Mouse (Mus musculus): ENCODE data around the gene Zbtb9. TPM values are rescaled to one million over a fixed set of nuclear protein-coding genes. Genes with fewer than 3 reads are reported as not detected.

Gene Zbtb9
- polyA plus RNA-seq, 1 experiment from 2014 or later, result 6.3 TPM

- H3K4me1 ChIP-seq (replicated peaks), result peaks cover 59% of the 10 kb centered on the region
- 45% methylated on average over 16 of the region's 16 CpGs for WGBS (ENCODE audit: insufficient replicate concordance)
- no peak for DNase-seq
Observed at GRCm38 (mm10) chr17:26937883-26938695, 34.9 kb upstream of the Zbtb9 start.

DNA sequence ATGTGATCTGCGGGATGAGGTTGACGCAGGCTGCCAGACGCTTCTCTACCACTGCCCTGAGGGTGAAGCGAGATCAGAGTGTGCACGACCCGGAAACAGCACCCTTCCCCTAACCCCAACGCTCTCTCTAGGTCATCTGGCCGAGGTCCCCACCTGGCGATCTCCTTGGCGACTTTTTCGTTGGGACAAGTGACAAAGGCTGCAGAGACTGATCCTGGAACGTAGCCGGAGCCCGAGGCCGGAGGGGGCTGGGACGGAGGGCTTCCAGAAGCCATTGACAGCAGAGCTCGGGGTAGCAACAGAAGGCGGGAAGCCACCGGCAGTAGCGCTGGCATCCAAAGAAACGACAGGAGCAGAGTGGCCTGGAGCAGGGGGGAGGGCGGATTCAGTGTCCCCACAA lies 34.2 kb upstream of the Zbtb9 start:
- no peak for ATAC-seq (ENCODE audit: low read depth)
- Histone ChIP-seq H3K4me3 (replicated peaks) (peak overlapping the region; percentile 78), H3K27ac (peak overlapping the region; percentile 88), H3K4me2 (peak overlapping the region; percentile 97), H3K27me3 (no peaks in the 10 kb centered on the region), H3K9me3 (replicated peaks) (no peaks in the 10 kb centered on the region), H3K9ac (peak overlapping the region; percentile 85), H3K4me1 (replicated peaks) (peaks cover 53% of the 10 kb centered on the region), H3K36me3 (peaks cover 41% of the 10 kb centered on the region)
- no peak for DNase-seq
- WGBS (ENCODE audit: insufficient replicate concordance), result under 1% methylated on average over 22 of the region's 22 CpGs

More at GRCm38 (mm10) chr17:26937883-26938695, 34.9 kb upstream of the Zbtb9 start:
- no peak for ATAC-seq (ENCODE audit: low read depth)
- peak overlapping the region; percentile 97 for H3K4me2 ChIP-seq
- no peaks in the 10 kb centered on the region for H3K9me3 ChIP-seq (replicated peaks)
- peaks cover 41% of the 10 kb centered on the region for H3K36me3 ChIP-seq
- peak overlapping the region; percentile 85 for H3K9ac ChIP-seq
- H3K4me3 ChIP-seq (replicated peaks), result peak overlapping the region; percentile 78
- H3K27ac ChIP-seq, result peak overlapping the region; percentile 88
- H3K27me3 ChIP-seq, result no peaks in the 10 kb centered on the region

GRCm38 (mm10) chr17:26939178-26939972 lies 33.6 kb upstream of the Zbtb9 start, which contains the start of gene Cuta:
Gene Cuta, minus strand, starts transcription at chr17:26939569.
- peak; percentile 89 for ATAC-seq (ENCODE audit: low read depth)
- peak within 1 kb of the TSS; percentile 97 for H3K4me2 ChIP-seq
- under 1% methylated on average over 70 of the region's 70 CpGs for WGBS (ENCODE audit: insufficient replicate concordance)
- H3K27ac ChIP-seq, result peak within 1 kb of the TSS; percentile 95
- H3K27me3 ChIP-seq, result peaks cover 2% of the 10 kb centered on the region; the same call in 1 of the 2 replicates
- H3K4me1 ChIP-seq (replicated peaks), result peaks cover 46% of the 10 kb centered on the region
- peak; percentile 100 for DNase-seq
- H3K9me3 ChIP-seq (replicated peaks), result no peaks in the 10 kb centered on the region
- peak within 1 kb of the TSS; percentile 93 for H3K9ac ChIP-seq
- peak within 1 kb of the TSS; percentile 78 for H3K4me3 ChIP-seq (replicated peaks)
- H3K36me3 ChIP-seq, result peaks cover 37% of the 10 kb centered on the region

GRCm38 (mm10) chr17:26939973-26940300 lies 33.0 kb upstream of the Zbtb9 start:
- peaks cover 43% of the 10 kb centered on the region for H3K4me1 ChIP-seq (replicated peaks)
- peak overlapping the region; percentile 97 for H3K4me2 ChIP-seq
- WGBS (ENCODE audit: insufficient replicate concordance), result 7% methylated on average over 3 of the region's 3 CpGs
- ATAC-seq (ENCODE audit: low read depth) (no peak), DNase-seq (no peak)
- H3K9me3 ChIP-seq (replicated peaks), result no peaks in the 10 kb centered on the region
- peaks cover 32% of the 10 kb centered on the region for H3K36me3 ChIP-seq
- H3K27ac ChIP-seq, result peak overlapping the region; percentile 95
- peak overlapping the region; percentile 69 for H3K4me3 ChIP-seq (replicated peaks)
- H3K27me3 ChIP-seq, result peaks cover 5% of the 10 kb centered on the region; the same call in 1 of the 2 replicates
- H3K9ac ChIP-seq, result peak overlapping the region; percentile 93

DNA sequence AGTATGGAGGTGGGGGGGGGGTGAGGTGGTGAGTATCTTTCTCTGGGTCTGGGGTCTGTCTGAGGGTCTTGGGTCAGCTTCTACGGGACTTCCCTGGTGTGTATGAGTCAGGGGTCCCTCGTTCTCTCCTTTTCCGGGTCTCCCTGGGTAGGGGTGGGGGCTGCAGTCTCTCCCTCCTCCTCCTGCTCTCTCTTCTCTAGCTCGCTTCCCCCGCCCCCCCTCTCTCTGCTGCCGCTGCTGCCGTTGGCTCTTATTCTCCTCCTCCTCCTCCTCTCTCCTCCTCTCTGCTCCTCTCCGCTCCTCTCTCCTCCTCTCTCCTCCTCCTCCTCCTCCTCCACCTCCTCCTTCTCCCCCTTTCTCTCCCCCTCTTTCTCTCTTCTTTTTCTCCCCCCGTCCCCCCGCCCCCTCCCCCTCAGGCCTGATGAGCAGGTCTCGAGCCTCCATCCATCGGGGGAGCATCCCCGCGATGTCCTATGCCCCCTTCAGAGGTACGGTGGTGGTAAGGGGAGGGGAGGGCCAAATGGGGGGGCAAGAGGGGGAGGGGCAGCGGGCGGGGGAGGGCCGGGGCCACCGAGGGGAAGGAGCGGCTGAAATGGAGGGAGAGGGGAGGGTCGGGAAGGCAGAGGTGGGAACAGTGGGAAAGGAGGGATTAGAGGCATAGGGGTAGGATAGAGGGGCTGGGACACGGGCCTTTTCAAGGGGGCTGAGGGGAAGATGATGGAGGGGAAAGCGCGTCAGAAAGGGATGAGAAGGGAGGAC lies 31.8 kb upstream of the Zbtb9 start, which contains the start of gene Syngap1:
TSS of gene Syngap1 (plus strand) at position 223 of the 759 bp plus-strand sequence.
- Histone ChIP-seq H3K9ac (peak within 1 kb of the TSS; percentile 93), H3K4me2 (peak within 1 kb of the TSS; percentile 97), H3K36me3 (peaks cover 19% of the 10 kb centered on the region), H3K4me3 (replicated peaks) (peak within 1 kb of the TSS; percentile 69), H3K27ac (peak within 1 kb of the TSS; percentile 95), H3K4me1 (replicated peaks) (peaks cover 52% of the 10 kb centered on the region), H3K27me3 (peaks cover 5% of the 10 kb centered on the region; the same call in 1 of the 2 replicates), H3K9me3 (replicated peaks) (no peaks in the 10 kb centered on the region)
- ATAC-seq (ENCODE audit: low read depth) (no peak), DNase-seq (no peak)
- 5% methylated on average over 20 of the region's 24 CpGs for WGBS (ENCODE audit: insufficient replicate concordance)

GRCm38 (mm10) chr17:26941841-26942570 lies 31.0 kb upstream of the Zbtb9 start:
- Histone ChIP-seq H3K36me3 (peaks cover 11% of the 10 kb centered on the region), H3K27me3 (peaks cover 5% of the 10 kb centered on the region; the same call in 1 of the 2 replicates), H3K4me3 (replicated peaks) (peak overlapping the region; percentile 46), H3K4me1 (replicated peaks) (peaks cover 60% of the 10 kb centered on the region), H3K9ac (peak overlapping the region; percentile 59), H3K9me3 (replicated peaks) (no peaks in the 10 kb centered on the region), H3K4me2 (peak overlapping the region; percentile 97), H3K27ac (no peak overlapping the region)
- DNase-seq, result no peak
- 15% methylated on average over 4 of the region's 4 CpGs for WGBS (ENCODE audit: insufficient replicate concordance)
- no peak for ATAC-seq (ENCODE audit: low read depth)

- WGBS (ENCODE audit: insufficient replicate concordance), result 46% methylated on average over 13 of the region's 13 CpGs
- Histone ChIP-seq H3K9me3 (replicated peaks) (no peaks in the 10 kb centered on the region), H3K4me3 (replicated peaks) (peak overlapping the region; percentile 50), H3K4me2 (peak overlapping the region; percentile 80), H3K27ac (peak overlapping the region; percentile 21; the same call in 1 of the 2 replicates), H3K27me3 (peaks cover 23% of the 10 kb centered on the region), H3K4me1 (replicated peaks) (peaks cover 67% of the 10 kb centered on the region), H3K9ac (peak overlapping the region; percentile 73), H3K36me3 (no peaks in the 10 kb centered on the region)
- no peak for ATAC-seq (ENCODE audit: low read depth)
- no peak for DNase-seq
Observed at GRCm38 (mm10) chr17:26945824-26946495, 27.0 kb upstream of the Zbtb9 start.

DNA sequence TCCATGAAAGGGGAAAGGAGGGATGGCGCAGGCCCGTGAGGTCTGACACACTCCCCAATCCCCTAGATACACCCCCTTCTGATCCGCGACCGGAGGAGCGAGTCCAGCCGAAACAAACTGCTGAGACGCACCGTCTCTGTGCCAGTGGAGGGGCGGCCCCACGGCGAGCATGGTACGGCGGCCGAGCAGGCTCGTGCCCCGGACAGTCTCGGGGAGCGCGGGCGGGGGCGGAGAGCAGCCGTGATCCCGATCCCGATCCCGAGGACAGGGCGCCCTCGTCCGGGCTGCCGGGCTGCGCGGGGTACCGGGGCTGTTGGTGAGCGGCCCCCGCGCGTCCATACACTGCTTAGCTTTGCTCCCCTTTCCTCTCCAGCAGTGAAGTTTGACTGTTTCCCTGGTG lies 26.4 kb upstream of the Zbtb9 start:
- DNase-seq (peak; percentile 50), ATAC-seq (ENCODE audit: low read depth) (peak; percentile 30)
- 4% methylated on average over 37 of the region's 37 CpGs for WGBS (ENCODE audit: insufficient replicate concordance)
- peak overlapping the region; percentile 80 for H3K4me2 ChIP-seq
- no peaks in the 10 kb centered on the region for H3K36me3 ChIP-seq
- H3K27me3 ChIP-seq, result peaks cover 24% of the 10 kb centered on the region
- no peaks in the 10 kb centered on the region for H3K9me3 ChIP-seq (replicated peaks)
- H3K9ac ChIP-seq, result peak overlapping the region; percentile 73
- peak overlapping the region; percentile 21; the same call in 1 of the 2 replicates for H3K27ac ChIP-seq
- H3K4me3 ChIP-seq (replicated peaks), result peak overlapping the region; percentile 50
- peaks cover 67% of the 10 kb centered on the region for H3K4me1 ChIP-seq (replicated peaks)

- Histone ChIP-seq H3K9ac (peak overlapping the region; percentile 73), H3K9me3 (replicated peaks) (no peaks in the 10 kb centered on the region), H3K4me2 (peak overlapping the region; percentile 80), H3K27ac (no peak overlapping the region), H3K4me1 (replicated peaks) (peaks cover 71% of the 10 kb centered on the region), H3K4me3 (replicated peaks) (peak overlapping the region; percentile 50; the same call in 1 of the 2 replicates), H3K36me3 (no peaks in the 10 kb centered on the region), H3K27me3 (peaks cover 31% of the 10 kb centered on the region)
- ATAC-seq (ENCODE audit: low read depth) (no peak), DNase-seq (no peak)
- 67% methylated on average over 12 of the region's 12 CpGs for WGBS (ENCODE audit: insufficient replicate concordance)
Observed at GRCm38 (mm10) chr17:26947231-26948100, 25.5 kb upstream of the Zbtb9 start.

All from liver, embryonic 13.5 days (tissue).